Mouse (Mus musculus): ENCODE results near the gene Gbgt1.
A peak's percentile ranks its signal among the peaks of the same experiment; 100 is the strongest.

DNA sequence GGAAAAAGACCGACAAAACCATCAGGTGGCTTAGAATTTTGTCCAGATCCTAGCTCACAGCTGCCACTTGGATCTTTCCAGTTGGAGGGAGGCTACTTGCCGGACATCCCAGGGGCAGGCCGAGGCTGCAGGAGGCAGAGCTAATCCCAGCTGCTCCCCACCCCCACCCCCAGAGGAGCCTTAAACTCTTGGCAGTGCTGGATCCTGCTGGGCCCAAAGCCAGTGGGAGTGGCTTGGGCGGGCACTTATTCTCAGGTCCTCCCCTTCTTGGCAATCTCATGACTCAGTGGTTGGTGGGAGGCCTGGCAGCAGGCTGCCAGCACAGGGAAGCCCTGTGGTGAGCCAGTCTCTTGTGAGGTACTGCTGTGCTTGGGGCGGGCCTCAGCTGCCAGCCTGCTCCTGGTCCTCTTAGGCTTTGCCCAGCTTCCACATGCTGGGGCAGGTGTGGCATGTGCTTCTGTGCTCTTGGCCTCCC is 27.0 kb downstream of the Gbgt1 start:
- TF ChIP-seq CTCF (IDR thresholded peaks at IDR 0.05; ENCODE audit: insufficient read depth, low read depth, low read length) (no peak), POLR2A (IDR thresholded peaks at IDR 0.05; ENCODE audit: insufficient read depth, low read depth, low read length) (peak; percentile 52; the same call in 1 of the 2 replicates)

Measured in olfactory bulb, adult 2 months (tissue).